Mouse (Mus musculus) E14TG2a.4 (cell line): ENCODE results near the gene Gast.

Experiments used
- CTCF ChIP-seq: conservative IDR thresholded peaks from 2 replicates; pipeline ENCODE4 v1.5.1; 2014; ENCODE audit warnings: low read length
- POU5F1 ChIP-seq: IDR thresholded peaks from 2 replicates; pipeline ENCODE4 v1.6.1; 2014; ENCODE audit warnings: low read length, borderline replicate concordance

- TF ChIP-seq CTCF (no peak), POU5F1 (no peak)
These were observed 22.6 kb downstream of the Gast start for GRCm38 (mm10) chr11:100356819-100357211.
